ENCODE assay signal across 10 mouse cellular contexts in genomic region chr11:51645293-51645692, GRCm38 (mm10). TPM values are rescaled to one million over a fixed set of nuclear protein-coding genes. Genes with fewer than 3 reads are reported as not detected.
DNase-seq lines count a peak whose midpoint lies in the region; ATAC-seq and TF ChIP-seq lines count a peak whose summit lies in the region.
"Had no signal": no experiment of that assay in that cellular context is flagged by ENCODE, and none has a peak within 500 bp of the region (broad histone marks: within the 10 kb centered on the region; RNA-seq: fewer than 3 reads in every experiment).

No protein-coding gene starts in this region.

- peak overlapping the region; percentile 4; the same call in 1 of the 2 replicates for H3K27ac ChIP-seq in heart, embryonic 15.5 days
- H3K27ac ChIP-seq in liver, postnatal 0 days (ENCODE audit: low read depth) = peak overlapping the region; percentile 70
- no peak overlapping the region for H3K27ac ChIP-seq in liver, embryonic 11.5 days (ENCODE audit: low read depth, low read length)
- H3K27ac ChIP-seq in forebrain, embryonic 13.5 days = no peak overlapping the region

- H3K9ac ChIP-seq in heart, embryonic 15.5 days = no peak overlapping the region
- H3K9ac ChIP-seq in liver, postnatal 0 days (replicated peaks) = no peak overlapping the region
- H3K9ac ChIP-seq in liver, embryonic 11.5 days (ENCODE audit: low read depth, low read length) = no peak overlapping the region
- no peak overlapping the region for H3K9ac ChIP-seq in forebrain, embryonic 13.5 days

- H3K4me1 ChIP-seq in heart, embryonic 15.5 days (replicated peaks) = peaks cover 49% of the 10 kb centered on the region
- H3K4me1 ChIP-seq in liver, postnatal 0 days (ENCODE audit: insufficient read depth) = peaks cover 20% of the 10 kb centered on the region
- peaks cover 19% of the 10 kb centered on the region for H3K4me1 ChIP-seq in liver, embryonic 11.5 days (replicated peaks; ENCODE audit: control insufficient read depth, insufficient read depth, low read length)
- peaks cover 21% of the 10 kb centered on the region for H3K4me1 ChIP-seq in forebrain, embryonic 13.5 days

- no peak for TF ChIP-seq CTCF in liver, postnatal 0 days (IDR thresholded peaks at IDR 0.05; ENCODE audit: low read depth)

- peak; percentile 65 for DNase-seq in adrenal gland, postnatal 10 days
- DNase-seq in adrenal gland, postnatal 25 days = no peak
- DNase-seq in heart, adult 11 months = no peak
- DNase-seq in liver, postnatal 0 days = no peak
- DNase-seq in liver, embryonic 11.5 days (ENCODE audit: low spot score) = no peak
- peak; percentile 17 for DNase-seq in NIH3T3 (ENCODE audit: low read depth)
- DNase-seq: kidney, postnatal 14 days had no signal

- no peak overlapping the region for H3K4me3 ChIP-seq in heart, embryonic 15.5 days
- H3K4me3 ChIP-seq in liver, postnatal 0 days (ENCODE audit: low read depth, low read length) = no peak overlapping the region
- H3K4me3 ChIP-seq in liver, embryonic 11.5 days (ENCODE audit: low read depth, low read length) = no peak overlapping the region
- H3K4me3 ChIP-seq in forebrain, embryonic 13.5 days = no peak overlapping the region

- peaks cover 10% of the 10 kb centered on the region; the same call in 1 of the 2 replicates for H3K36me3 ChIP-seq in heart, embryonic 15.5 days
- peaks cover 4% of the 10 kb centered on the region; the same call in 1 of the 2 replicates for H3K36me3 ChIP-seq in liver, postnatal 0 days (replicated peaks; ENCODE audit: insufficient read depth, low read length)
- H3K36me3 ChIP-seq in liver, embryonic 11.5 days (ENCODE audit: control insufficient read depth, insufficient read depth, low read length) = peaks cover 6% of the 10 kb centered on the region
- H3K36me3 ChIP-seq in forebrain, embryonic 13.5 days (ENCODE audit: poor library complexity, severe bottlenecking) = 0 out of 2 replicates have a peak, but pooled peaks cover 3% of the 10 kb centered on the region
- H3K36me3 ChIP-seq: G1E had no signal

- 68% methylated on average over 13 of the region's 13 CpGs for WGBS in heart, embryonic 15.5 days
- 85% methylated on average over 13 of the region's 13 CpGs for WGBS in liver, postnatal 0 days (ENCODE audit: insufficient replicate concordance)
- 89% methylated on average over 13 of the region's 13 CpGs for WGBS in liver, embryonic 11.5 days
- 82% methylated on average over 13 of the region's 13 CpGs for WGBS in forebrain, embryonic 13.5 days

- ATAC-seq in heart, embryonic 15.5 days (replicated peaks; ENCODE audit: insufficient number of reproducible peaks, insufficient read depth, low FRiP score, low read depth) = no peak
- no peak for ATAC-seq in liver, postnatal 0 days
- ATAC-seq in liver, embryonic 11.5 days (replicated peaks; ENCODE audit: low FRiP score) = no peak
- ATAC-seq in forebrain, embryonic 13.5 days = no peak

- H3K9me3 ChIP-seq in heart, embryonic 15.5 days (replicated peaks) = no peaks in the 10 kb centered on the region
- H3K9me3 ChIP-seq in liver, postnatal 0 days (ENCODE audit: low read length) = no peaks in the 10 kb centered on the region
- H3K9me3 ChIP-seq in liver, embryonic 11.5 days (ENCODE audit: control insufficient read depth, low read length) = no peaks in the 10 kb centered on the region
- no peaks in the 10 kb centered on the region for H3K9me3 ChIP-seq in forebrain, embryonic 13.5 days (replicated peaks)

- 0 out of 2 replicates have a peak, but pooled peaks cover 4% of the 10 kb centered on the region for H3K27me3 ChIP-seq in heart, embryonic 15.5 days
- peaks cover 11% of the 10 kb centered on the region for H3K27me3 ChIP-seq in liver, postnatal 0 days (ENCODE audit: insufficient read depth, low read length)
- peaks cover 18% of the 10 kb centered on the region for H3K27me3 ChIP-seq in liver, embryonic 11.5 days (replicated peaks; ENCODE audit: control insufficient read depth, insufficient read depth, low read length)
- peaks cover 15% of the 10 kb centered on the region for H3K27me3 ChIP-seq in forebrain, embryonic 13.5 days

- TF ChIP-seq EP300 in liver, postnatal 0 days (IDR thresholded peaks at IDR 0.05; ENCODE audit: low read depth) = no peak

- H3K4me2 ChIP-seq in heart, embryonic 15.5 days = no peak overlapping the region
- no peak overlapping the region for H3K4me2 ChIP-seq in liver, postnatal 0 days (ENCODE audit: low read depth, low read length)
- no peak overlapping the region for H3K4me2 ChIP-seq in liver, embryonic 11.5 days
- no peak overlapping the region for H3K4me2 ChIP-seq in forebrain, embryonic 13.5 days

RNA-seq across cellular contexts. Expression of gene N4bp3, which starts 5.3 kb away (rescaled TPM):
- 10 to 100 TPM; 16.2 to 26.3 TPM for total RNA-seq in adrenal gland, postnatal 10 days (2021)
- 11.1 and 13.7 TPM in 2 replicates for total RNA-seq in adrenal gland, postnatal 25 days (2021)
- polyA plus RNA-seq in heart, embryonic 15.5 days (2015; fragmentation: Nextera tagmentation; extraction: Ambion mirVana) = 16.6 and 18.8 TPM in 2 replicates
- 2.4 and 2.8 TPM in 2 replicates for polyA plus RNA-seq in liver, postnatal 0 days (2015; fragmentation: Nextera tagmentation; extraction: Ambion mirVana)
- 7.2 and 7.9 TPM in 2 replicates for polyA plus RNA-seq in liver, embryonic 11.5 days (2014; fragmentation: Nextera tagmentation; extraction: Ambion mirVana)
- polyA plus RNA-seq in forebrain, embryonic 13.5 days (2015; fragmentation: Nextera tagmentation; extraction: Ambion mirVana) = 7.7 and 8.4 TPM in 2 replicates

RNA-seq across cellular contexts. Expression of gene D930048N14Rik, which starts 5.5 kb away (rescaled TPM):
- total RNA-seq in adrenal gland, postnatal 10 days (2021) = 1 to 10 TPM; 1.1 to 3.5 TPM
- 3.5 and 4.0 TPM in 2 replicates for total RNA-seq in adrenal gland, postnatal 25 days (2021)
- polyA plus RNA-seq in heart, embryonic 15.5 days (2015; fragmentation: Nextera tagmentation; extraction: Ambion mirVana) = 1.00 and 1.5 TPM in 2 replicates
- 0.15 and 0.34 TPM in 2 replicates for polyA plus RNA-seq in liver, postnatal 0 days (2015; fragmentation: Nextera tagmentation; extraction: Ambion mirVana)
- 1.3 and 1.5 TPM in 2 replicates for polyA plus RNA-seq in liver, embryonic 11.5 days (2014; fragmentation: Nextera tagmentation; extraction: Ambion mirVana)
- 0.44 and 0.54 TPM in 2 replicates for polyA plus RNA-seq in forebrain, embryonic 13.5 days (2015; fragmentation: Nextera tagmentation; extraction: Ambion mirVana)
- polyA plus RNA-seq: G1E had no signal

RNA-seq across cellular contexts. Expression of gene Rmnd5b, which starts 9.6 kb away (rescaled TPM):
- 10 to 100 TPM; 33.2 to 34.6 TPM for total RNA-seq in adrenal gland, postnatal 10 days (2021)
- 54.7 and 55.8 TPM in 2 replicates for total RNA-seq in adrenal gland, postnatal 25 days (2021)
- 25.6 and 36.8 TPM in 2 replicates for polyA plus RNA-seq in heart, embryonic 15.5 days (2015; fragmentation: Nextera tagmentation; extraction: Ambion mirVana)
- 13.0 and 16.0 TPM in 2 replicates for polyA plus RNA-seq in liver, postnatal 0 days (2015; fragmentation: Nextera tagmentation; extraction: Ambion mirVana)
- polyA plus RNA-seq in liver, embryonic 11.5 days (2014; fragmentation: Nextera tagmentation; extraction: Ambion mirVana) = 47.8 and 52.2 TPM in 2 replicates
- 53.8 and 61.2 TPM in 2 replicates for polyA plus RNA-seq in forebrain, embryonic 13.5 days (2015; fragmentation: Nextera tagmentation; extraction: Ambion mirVana)

RNA-seq across cellular contexts. Expression of gene Nhp2, which starts 25.8 kb away (rescaled TPM):
- 10 to 100 TPM; 64.2 to 67.9 TPM for total RNA-seq in adrenal gland, postnatal 10 days (2021)
- 68.0 and 76.9 TPM in 2 replicates for total RNA-seq in adrenal gland, postnatal 25 days (2021)
- 64.8 and 79.8 TPM in 2 replicates for polyA plus RNA-seq in heart, embryonic 15.5 days (2015; fragmentation: Nextera tagmentation; extraction: Ambion mirVana)
- 70.1 and 76.2 TPM in 2 replicates for polyA plus RNA-seq in liver, postnatal 0 days (2015; fragmentation: Nextera tagmentation; extraction: Ambion mirVana)
- 347 and 349 TPM in 2 replicates for polyA plus RNA-seq in liver, embryonic 11.5 days (2014; fragmentation: Nextera tagmentation; extraction: Ambion mirVana)
- 123 and 141 TPM in 2 replicates for polyA plus RNA-seq in forebrain, embryonic 13.5 days (2015; fragmentation: Nextera tagmentation; extraction: Ambion mirVana)

RNA-seq across cellular contexts. Expression of gene Hnrnpab, which starts 38.6 kb away (rescaled TPM):
- total RNA-seq in adrenal gland, postnatal 10 days (2021) = 100 to 1,000 TPM; 278 to 298 TPM
- total RNA-seq in adrenal gland, postnatal 25 days (2021) = 304 and 331 TPM in 2 replicates
- polyA plus RNA-seq in heart, embryonic 15.5 days (2015; fragmentation: Nextera tagmentation; extraction: Ambion mirVana) = 239 and 289 TPM in 2 replicates
- polyA plus RNA-seq in liver, postnatal 0 days (2015; fragmentation: Nextera tagmentation; extraction: Ambion mirVana) = 114 and 130 TPM in 2 replicates
- polyA plus RNA-seq in liver, embryonic 11.5 days (2014; fragmentation: Nextera tagmentation; extraction: Ambion mirVana) = 552 and 577 TPM in 2 replicates
- polyA plus RNA-seq in forebrain, embryonic 13.5 days (2015; fragmentation: Nextera tagmentation; extraction: Ambion mirVana) = 585 and 646 TPM in 2 replicates

Comparison
In these comparisons a context has a peak if more than half of its experiments do, and no peak if none do; other contexts are left out.
1. DNase-seq: peak in adrenal gland, postnatal 10 days (single experiment) and NIH3T3 (single experiment); none in adrenal gland, postnatal 25 days (single experiment), heart, adult 11 months (single experiment), liver, postnatal 0 days (single experiment) and liver, embryonic 11.5 days (single experiment).
2. H3K27ac ChIP-seq: peak in heart, embryonic 15.5 days (single experiment) and liver, postnatal 0 days (single experiment); none in liver, embryonic 11.5 days (single experiment) and forebrain, embryonic 13.5 days (single experiment).